Comparison of ENCODE assay signal across 8 mouse cellular contexts in genomic region chr15:78913632-78914090, GRCm38 (mm10). TPM values are rescaled to one million over a fixed set of nuclear protein-coding genes. Genes with fewer than 3 reads are reported as not detected.
DNase-seq lines count a peak whose midpoint lies in the region; ATAC-seq and TF ChIP-seq lines count a peak whose summit lies in the region.

Pdxp (plus strand) TSS chr15:78913919.

- H3K4me3 ChIP-seq in G1E (ENCODE audit: low read depth, low read length), result peak within 1 kb of the TSS; percentile 98
- H3K4me3 ChIP-seq in forebrain, embryonic 13.5 days, result peak within 1 kb of the TSS; percentile 81
- peak within 1 kb of the TSS; percentile 68 for H3K4me3 ChIP-seq in liver, embryonic 15.5 days (replicated peaks)
- peak within 1 kb of the TSS; percentile 74 for H3K4me3 ChIP-seq in neural tube, embryonic 12.5 days
- H3K4me3 ChIP-seq in stomach, postnatal 0 days (ENCODE audit: low read depth, low read length), result peak within 1 kb of the TSS; percentile 52

- peak within 1 kb of the TSS; percentile 92 for H3K4me2 ChIP-seq in forebrain, embryonic 13.5 days
- H3K4me2 ChIP-seq in liver, embryonic 15.5 days, result peak within 1 kb of the TSS; percentile 100
- peak within 1 kb of the TSS; percentile 97 for H3K4me2 ChIP-seq in neural tube, embryonic 12.5 days (replicated peaks)
- peak within 1 kb of the TSS; percentile 94 for H3K4me2 ChIP-seq in stomach, postnatal 0 days (replicated peaks; ENCODE audit: low read depth)

- no peaks in the 10 kb centered on the region for H3K9me3 ChIP-seq in G1E (replicated peaks)
- no peaks in the 10 kb centered on the region for H3K9me3 ChIP-seq in forebrain, embryonic 13.5 days (replicated peaks)
- H3K9me3 ChIP-seq in liver, embryonic 15.5 days (replicated peaks), result no peaks in the 10 kb centered on the region
- no peaks in the 10 kb centered on the region for H3K9me3 ChIP-seq in neural tube, embryonic 12.5 days
- no peaks in the 10 kb centered on the region for H3K9me3 ChIP-seq in stomach, postnatal 0 days (ENCODE audit: control insufficient read depth, low read length)

- H3K27me3 ChIP-seq in G1E (ENCODE audit: insufficient read depth, low read length), result no peaks in the 10 kb centered on the region
- no peaks in the 10 kb centered on the region for H3K27me3 ChIP-seq in forebrain, embryonic 13.5 days
- H3K27me3 ChIP-seq in liver, embryonic 15.5 days, result 0 out of 2 replicates have a peak, but pooled peaks cover 6% of the 10 kb centered on the region
- no peaks in the 10 kb centered on the region for H3K27me3 ChIP-seq in neural tube, embryonic 12.5 days (replicated peaks)
- no peaks in the 10 kb centered on the region for H3K27me3 ChIP-seq in stomach, postnatal 0 days (ENCODE audit: control insufficient read depth, insufficient read depth, low read length)

- no peak for TF ChIP-seq EP300 in stomach, postnatal 0 days (optimal IDR thresholded peaks at IDR 0.05)

- H3K9ac ChIP-seq in forebrain, embryonic 13.5 days, result peak within 1 kb of the TSS; percentile 88
- H3K9ac ChIP-seq in liver, embryonic 15.5 days, result peak within 1 kb of the TSS; percentile 69
- H3K9ac ChIP-seq in neural tube, embryonic 12.5 days, result peak within 1 kb of the TSS; percentile 87
- peak within 1 kb of the TSS; percentile 63 for H3K9ac ChIP-seq in stomach, postnatal 0 days (ENCODE audit: low read length)

- TF ChIP-seq CTCF in G1E (IDR thresholded peaks at IDR 0.05; ENCODE audit: low read depth, low read length), result no peak
- no peak for TF ChIP-seq CTCF in stomach, postnatal 0 days (IDR thresholded peaks at IDR 0.05; ENCODE audit: low read depth)

- peak; percentile 92 for DNase-seq in G1E (ENCODE audit: low spot score)
- peak; percentile 97 for DNase-seq in cerebellum, adult 11 months
- peak; percentile 95 for DNase-seq in heart, postnatal 10 days
- DNase-seq in kidney, postnatal 4 days, result peak; percentile 97 to 99
- DNase-seq in stomach, postnatal 0 days (ENCODE audit: low spot score), result peak; percentile 97

- H3K36me3 ChIP-seq in G1E (replicated peaks), result peaks cover 86% of the 10 kb centered on the region
- H3K36me3 ChIP-seq in forebrain, embryonic 13.5 days (ENCODE audit: poor library complexity, severe bottlenecking), result peaks cover 8% of the 10 kb centered on the region
- peaks cover 35% of the 10 kb centered on the region for H3K36me3 ChIP-seq in liver, embryonic 15.5 days (replicated peaks)
- H3K36me3 ChIP-seq in neural tube, embryonic 12.5 days, result peaks cover 11% of the 10 kb centered on the region
- peaks cover 23% of the 10 kb centered on the region for H3K36me3 ChIP-seq in stomach, postnatal 0 days (ENCODE audit: control insufficient read depth, insufficient read depth, low read length)

- H3K27ac ChIP-seq in forebrain, embryonic 13.5 days, result peak within 1 kb of the TSS; percentile 97
- peak within 1 kb of the TSS; percentile 70 for H3K27ac ChIP-seq in liver, embryonic 15.5 days (replicated peaks)
- peak within 1 kb of the TSS; percentile 84 for H3K27ac ChIP-seq in neural tube, embryonic 12.5 days
- peak within 1 kb of the TSS; percentile 25 for H3K27ac ChIP-seq in stomach, postnatal 0 days (replicated peaks)

- intact Hi-C loops in heart, postnatal 10 days (cut with DNase I), result loop anchor here (2.0 to 10.0 kb wide), 3 partner anchors 159 to 291 kb away; partner anchors contain the start of genes 1700088E04Rik and Polr2f

- ATAC-seq in G1E (ENCODE audit: extremely low read depth, insufficient number of reproducible peaks, low FRiP score, poor library complexity, severe bottlenecking), result peak; percentile 94
- ATAC-seq in forebrain, embryonic 13.5 days, result peak; percentile 95
- peak; percentile 88 for ATAC-seq in liver, embryonic 15.5 days (ENCODE audit: insufficient read depth)
- peak; percentile 93 for ATAC-seq in neural tube, embryonic 12.5 days (ENCODE audit: low FRiP score, low read depth)
- peak; percentile 94 for ATAC-seq in stomach, postnatal 0 days (ENCODE audit: low FRiP score, low TSS enrichment)

- H3K4me1 ChIP-seq in G1E (ENCODE audit: insufficient read depth, low read depth, low read length), result peaks cover 87% of the 10 kb centered on the region
- peaks cover 41% of the 10 kb centered on the region for H3K4me1 ChIP-seq in forebrain, embryonic 13.5 days
- H3K4me1 ChIP-seq in liver, embryonic 15.5 days (replicated peaks), result peaks cover 54% of the 10 kb centered on the region
- H3K4me1 ChIP-seq in neural tube, embryonic 12.5 days, result peaks cover 25% of the 10 kb centered on the region
- 0 out of 2 replicates have a peak, but pooled peaks cover 2% of the 10 kb centered on the region for H3K4me1 ChIP-seq in stomach, postnatal 0 days (replicated peaks; ENCODE audit: control insufficient read depth, insufficient read depth)

- under 1% methylated on average over 51 of the region's 51 CpGs for WGBS in forebrain, embryonic 13.5 days
- under 1% methylated on average over 51 of the region's 51 CpGs for WGBS in liver, embryonic 15.5 days (ENCODE audit: insufficient replicate concordance)
- under 1% methylated on average over 51 of the region's 51 CpGs for WGBS in neural tube, embryonic 12.5 days
- WGBS in stomach, postnatal 0 days, result under 1% methylated on average over 50 of the region's 51 CpGs

RNA-seq across cellular contexts. Expression of gene Pdxp, which starts in this region (rescaled TPM):
- total RNA-seq in G1E (2014; fragmentation: Nextera tagmentation) (26.6 and 31.4 TPM in 2 replicates), G1E (2017) (13.9 and 18.1 TPM in 2 replicates)
- 39.7 and 40.6 TPM in 2 replicates for polyA plus RNA-seq in G1E (2012)
- polyA plus RNA-seq in forebrain, embryonic 13.5 days (2015; fragmentation: Nextera tagmentation; extraction: Ambion mirVana), result 54.4 and 55.5 TPM in 2 replicates
- total RNA-seq in heart, postnatal 10 days (2021), result 1 to 10 TPM; 2.8 to 3.2 TPM
- polyA plus RNA-seq in liver, embryonic 15.5 days (2015; fragmentation: Nextera tagmentation; extraction: Ambion mirVana), result 5.4 and 5.6 TPM in 2 replicates
- 44.6 and 47.1 TPM in 2 replicates for polyA plus RNA-seq in neural tube, embryonic 12.5 days (2016; fragmentation: Nextera tagmentation; extraction: Ambion mirVana)
- 4.1 and 4.3 TPM in 2 replicates for polyA plus RNA-seq in stomach, postnatal 0 days (2015; fragmentation: Nextera tagmentation; extraction: Ambion mirVana)

Comparison
In these comparisons a context has a peak if more than half of its experiments do, and no peak if none do; other contexts are left out.
1. Peak in every context shown above with its lines: DNase-seq, ATAC-seq, H3K4me3 ChIP-seq and H3K27ac ChIP-seq.
2. H3K27ac ChIP-seq: peak in every context shown above with its lines; median percentile 97 in forebrain, embryonic 13.5 days; 84 in neural tube, embryonic 12.5 days; 70 in liver, embryonic 15.5 days; 25 in stomach, postnatal 0 days.